Mouse (Mus musculus) layer of hippocampus, adult 9-11 months (tissue): Measurements from ENCODE around the gene Sord.
"Not testable (repeated sequence)": the region's sequence is repeated elsewhere in the genome, so short reads cannot be mapped to it uniquely, and the experiment has no call there.

ENCODE experiments used
- DNase-seq: peaks from one replicate; pipeline ENCODE4 v3.0.0; 2022

Sord gene

GRCm38 (mm10) chr2:122234611-122235288, at the start of gene Sord:
Gene Sord, plus strand, starts transcription at chr2:122234749.
- peak; percentile 78 for DNase-seq

GRCm38 (mm10) chr2:122185086-122185485, 49.5 kb upstream of the Sord start:
- DNase-seq = no peak

GRCm38 (mm10) chr2:122186106-122186505, 48.4 kb upstream of the Sord start, which contains the start of the genes Patl2 and Terb2:
Gene Patl2, minus strand, starts transcription at chr2:122186189.
Gene Terb2, plus strand, starts transcription at chr2:122186272.
- DNase-seq = no peak

- no peak for DNase-seq
Observed at GRCm38 (mm10) chr2:122186751-122187150, 47.8 kb upstream of the Sord start.

GRCm38 (mm10) chr2:122191849-122192248, 42.7 kb upstream of the Sord start:
- DNase-seq = no peak

- DNase-seq = peak; percentile 5
Observed at GRCm38 (mm10) chr2:122194509-122194929, 40.0 kb upstream of the Sord start.

GRCm38 (mm10) chr2:122201501-122201900, 33.0 kb upstream of the Sord start:
- DNase-seq = no peak

GRCm38 (mm10) chr2:122206440-122207107, 28.0 kb upstream of the Sord start:
- no peak for DNase-seq

- DNase-seq = no peak
Observed at GRCm38 (mm10) chr2:122210534-122211228, 23.9 kb upstream of the Sord start.

GRCm38 (mm10) chr2:122217075-122217474, 17.5 kb upstream of the Sord start:
- DNase-seq = not testable (repeated sequence)

GRCm38 (mm10) chr2:122218234-122218633, 16.3 kb upstream of the Sord start:
- no peak for DNase-seq

- no peak for DNase-seq
Observed at GRCm38 (mm10) chr2:122221378-122221777, 13.2 kb upstream of the Sord start.

GRCm38 (mm10) chr2:122221798-122222197, 12.8 kb upstream of the Sord start:
- no peak for DNase-seq

GRCm38 (mm10) chr2:122222272-122222671, 12.3 kb upstream of the Sord start:
- no peak for DNase-seq

- DNase-seq = no peak
Observed at GRCm38 (mm10) chr2:122223654-122224053, 10.9 kb upstream of the Sord start.

GRCm38 (mm10) chr2:122230395-122230794, 4.2 kb upstream of the Sord start:
- DNase-seq = no peak

GRCm38 (mm10) chr2:122231616-122232015, 2.9 kb upstream of the Sord start:
- no peak for DNase-seq

GRCm38 (mm10) chr2:122233341-122233740, 1.2 kb upstream of the Sord start:
- no peak for DNase-seq

- peak; percentile 15 for DNase-seq
Observed at GRCm38 (mm10) chr2:122233759-122234557, 591 bp upstream of the Sord start.

GRCm38 (mm10) chr2:122235425-122235824, 876 bp downstream of the Sord start:
- DNase-seq = no peak

- DNase-seq = no peak
Observed at GRCm38 (mm10) chr2:122236321-122236720, 1.8 kb downstream of the Sord start.

- no peak for DNase-seq
Observed at GRCm38 (mm10) chr2:122237891-122238470, 3.4 kb downstream of the Sord start.
